In the genomic region with DNA sequence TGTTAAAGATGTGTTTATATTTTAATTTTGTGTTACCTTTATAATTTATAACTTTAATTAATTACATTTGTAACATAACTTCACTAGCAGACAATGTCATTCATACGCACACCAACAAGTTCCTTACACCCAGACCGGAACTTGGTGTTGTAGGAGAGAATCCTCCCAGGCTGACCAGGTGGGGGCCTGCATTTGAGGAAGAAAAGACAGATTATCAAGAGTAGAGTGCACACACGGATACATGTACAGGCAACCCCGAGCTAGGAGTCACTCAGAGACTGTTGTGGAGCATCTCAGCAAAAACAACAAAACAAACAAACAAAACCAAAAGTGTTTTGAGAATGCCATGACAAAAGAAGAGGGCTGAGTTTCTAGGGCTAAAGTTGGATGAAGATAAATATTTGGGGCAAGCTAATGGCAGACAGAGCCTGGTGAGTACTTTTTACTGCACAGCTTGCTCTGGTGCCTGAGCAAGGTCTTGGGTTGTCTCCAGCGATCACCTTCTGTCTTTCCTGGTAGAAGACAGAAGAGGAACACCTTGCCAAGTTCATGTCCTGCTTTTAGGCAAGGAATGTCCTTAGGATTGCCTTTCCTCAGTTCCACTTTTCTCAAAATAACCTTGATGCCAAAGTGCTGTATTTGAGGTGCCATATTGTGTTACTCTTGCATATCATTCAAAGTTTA, we compare ENCODE assay signal across 11 mouse cellular contexts.
"Had no signal": no experiment of that assay in that cellular context is flagged by ENCODE, and none has a peak within 500 bp of the region (broad histone marks: within the 10 kb centered on the region; RNA-seq: fewer than 3 reads in every experiment).

No protein-coding gene starts in this region.

- H3K4me3 ChIP-seq: left cerebral cortex, adult 2 months; limb, embryonic 15.5 days; liver, embryonic 12.5 days; lung, embryonic 15.5 days; midbrain, embryonic 12.5 days; neural tube, embryonic 13.5 days had no signal

- H3K27ac ChIP-seq: left cerebral cortex, adult 2 months; limb, embryonic 15.5 days; liver, embryonic 12.5 days; lung, embryonic 15.5 days; macrophage; midbrain, embryonic 12.5 days; neural tube, embryonic 13.5 days had no signal

- H3K9me3 ChIP-seq: limb, embryonic 15.5 days; liver, embryonic 12.5 days; lung, embryonic 15.5 days; midbrain, embryonic 12.5 days; neural tube, embryonic 13.5 days had no signal

- H3K4me2 ChIP-seq: limb, embryonic 15.5 days; liver, embryonic 12.5 days; lung, embryonic 15.5 days; midbrain, embryonic 12.5 days; neural tube, embryonic 13.5 days had no signal

- DNase-seq: kidney, postnatal 25 days; lung, postnatal 14 days; right cerebral cortex, postnatal 25 days had no signal

- H3K4me1 ChIP-seq: midbrain, embryonic 12.5 days; neural tube, embryonic 13.5 days had no signal

- H3K36me3 ChIP-seq: limb, embryonic 15.5 days; liver, embryonic 12.5 days; lung, embryonic 15.5 days; midbrain, embryonic 12.5 days; neural tube, embryonic 13.5 days had no signal

- H3K9ac ChIP-seq: limb, embryonic 15.5 days; liver, embryonic 12.5 days; lung, embryonic 15.5 days; midbrain, embryonic 12.5 days; neural tube, embryonic 13.5 days had no signal

- H3K27me3 ChIP-seq: limb, embryonic 15.5 days; liver, embryonic 12.5 days; lung, embryonic 15.5 days; midbrain, embryonic 12.5 days; neural tube, embryonic 13.5 days had no signal

- ATAC-seq: liver, embryonic 12.5 days; midbrain, embryonic 16.5 days had no signal
